Mouse (Mus musculus) embryonic fibroblast, embryonic 13.5 days (primary cell): ENCODE data around the gene Dynlrb1.

Experiments used
- CTCF ChIP-seq: IDR thresholded peaks from 2 replicates; pipeline ENCODE4 v1.5.1; 2011; ENCODE audit warnings: mild to moderate bottlenecking, control low read depth, low read length, moderate library complexity, borderline replicate concordance; ENCODE audit not compliant: insufficient read depth
- POLR2A ChIP-seq: IDR thresholded peaks from 2 replicates; pipeline ENCODE4 v1.6.1; 2011; ENCODE audit warnings: low read depth, mild to moderate bottlenecking, control low read depth, low read length, moderate library complexity

DNA sequence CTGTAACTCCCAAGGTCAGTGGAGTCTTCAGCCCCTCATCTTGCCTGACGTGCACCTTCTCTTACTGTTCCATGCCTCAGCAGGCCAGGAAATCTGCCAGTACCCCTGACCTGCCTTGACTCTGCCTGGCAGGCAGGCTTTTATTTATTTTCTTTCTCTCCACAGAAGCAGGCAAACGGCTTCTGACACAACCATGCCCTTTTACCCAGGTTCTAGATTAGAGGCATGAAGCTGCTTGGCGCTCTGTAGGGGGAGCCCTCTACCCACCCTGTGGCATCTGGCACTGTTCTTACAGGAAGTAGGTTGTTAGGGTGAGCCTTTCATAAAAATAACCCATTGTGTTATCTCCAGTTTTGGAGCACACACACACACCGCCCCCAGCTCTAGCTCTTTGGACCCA, 4.6 kb downstream of the Dynlrb1 start:
- TF ChIP-seq POLR2A = no peak
- no peak for TF ChIP-seq CTCF
